Mouse (Mus musculus) embryonic fibroblast, embryonic 13.5 days (primary cell): ENCODE measurements at regions not wholly inside any gene's neighbourhood (a gene's known extent, or its start where the extent isn't known, plus 50 kb on each side); places are given as distances from the start of the nearest gene placed in this dataset.

ENCODE experiments used
- CTCF ChIP-seq: IDR thresholded peaks from 2 replicates; pipeline ENCODE4 v1.5.1; 2011; ENCODE audit warnings: mild to moderate bottlenecking, control low read depth, low read length, moderate library complexity, borderline replicate concordance; ENCODE audit not compliant: insufficient read depth
- POLR2A ChIP-seq: IDR thresholded peaks from 2 replicates; pipeline ENCODE4 v1.6.1; 2011; ENCODE audit warnings: low read depth, mild to moderate bottlenecking, control low read depth, low read length, moderate library complexity

DNA sequence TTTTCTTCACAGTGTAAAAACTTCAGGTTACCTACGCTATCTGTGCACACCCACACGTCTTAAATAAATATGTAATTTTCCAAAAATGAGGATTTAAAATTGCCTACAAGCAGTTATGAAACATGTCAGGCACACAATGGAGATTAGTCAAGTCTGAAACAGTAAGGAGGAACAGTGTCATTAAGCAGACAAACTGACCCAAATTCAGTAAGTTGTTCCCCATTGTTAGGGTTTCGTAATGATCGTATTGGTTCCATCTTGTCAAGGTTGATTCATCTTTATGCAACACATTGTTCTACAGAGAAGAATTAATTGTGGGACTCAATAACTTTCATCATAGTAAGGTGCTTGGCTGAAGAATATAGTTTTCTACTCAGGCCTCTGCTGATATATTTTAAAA lies 312.7 kb upstream of the Slc24a5 start:
- TF ChIP-seq CTCF (no peak), POLR2A (no peak)
